21 mouse cellular contexts compared by ENCODE assay signal in genomic region chr17:45143043-45143442, GRCm38 (mm10).
DNase-seq lines count a peak whose midpoint lies in the region; ATAC-seq and TF ChIP-seq lines count a peak whose summit lies in the region.
"Had no signal": no experiment of that assay in that cellular context is flagged by ENCODE, and none has a peak within 500 bp of the region (broad histone marks: within the 10 kb centered on the region; RNA-seq: fewer than 3 reads in every experiment).

No protein-coding gene starts in this region.

- no peaks in the 10 kb centered on the region for H3K4me1 ChIP-seq in forebrain, embryonic 16.5 days (replicated peaks; ENCODE audit: control insufficient read depth, insufficient read depth, low read length)
- no peaks in the 10 kb centered on the region for H3K4me1 ChIP-seq in forebrain, embryonic 11.5 days (replicated peaks; ENCODE audit: control insufficient read depth, insufficient read depth, low read length)
- 0 out of 2 replicates have a peak, but pooled peaks cover under 1% of the 10 kb centered on the region for H3K4me1 ChIP-seq in kidney, embryonic 14.5 days (ENCODE audit: control insufficient read depth, insufficient read depth, low read length)
- H3K4me1 ChIP-seq in midbrain, postnatal 0 days (ENCODE audit: insufficient read depth, low read length): no peaks in the 10 kb centered on the region
- H3K4me1 ChIP-seq in midbrain, embryonic 16.5 days (ENCODE audit: control insufficient read depth, insufficient read depth, low read length): no peaks in the 10 kb centered on the region
- H3K4me1 ChIP-seq: forebrain, embryonic 13.5 days; hindbrain, embryonic 10.5 days; midbrain, embryonic 10.5 days had no signal

- H3K36me3 ChIP-seq in forebrain, embryonic 16.5 days (ENCODE audit: control insufficient read depth, insufficient read depth): no peaks in the 10 kb centered on the region
- no peaks in the 10 kb centered on the region for H3K36me3 ChIP-seq in forebrain, embryonic 11.5 days (ENCODE audit: control insufficient read depth, insufficient read depth, low read length)
- H3K36me3 ChIP-seq in kidney, embryonic 14.5 days (ENCODE audit: control insufficient read depth, insufficient read depth, low read length): no peaks in the 10 kb centered on the region
- H3K36me3 ChIP-seq in midbrain, postnatal 0 days (ENCODE audit: insufficient read depth, low read length): no peaks in the 10 kb centered on the region
- H3K36me3 ChIP-seq in midbrain, embryonic 16.5 days (ENCODE audit: control insufficient read depth, insufficient read depth, low read length): no peaks in the 10 kb centered on the region
- H3K36me3 ChIP-seq: hindbrain, embryonic 10.5 days; midbrain, embryonic 10.5 days had no signal

- H3K27ac ChIP-seq in forebrain, embryonic 16.5 days (ENCODE audit: low read length): no peak overlapping the region
- no peak overlapping the region for H3K27ac ChIP-seq in forebrain, embryonic 11.5 days (ENCODE audit: low read depth, low read length)
- no peak overlapping the region for H3K27ac ChIP-seq in kidney, embryonic 14.5 days (ENCODE audit: low read depth, low read length)
- no peak overlapping the region for H3K27ac ChIP-seq in layer of hippocampus, adult 2 months
- H3K27ac ChIP-seq in midbrain, postnatal 0 days (ENCODE audit: low read depth, low read length): no peak overlapping the region
- no peak overlapping the region for H3K27ac ChIP-seq in midbrain, embryonic 16.5 days (ENCODE audit: low read length)
- H3K27ac ChIP-seq: forebrain, embryonic 13.5 days; hindbrain, embryonic 10.5 days; midbrain, embryonic 10.5 days had no signal

- 65% methylated on average over 6 of the region's 6 CpGs for WGBS in forebrain, embryonic 16.5 days
- WGBS in forebrain, embryonic 11.5 days: 86% methylated on average over 6 of the region's 6 CpGs
- WGBS in kidney, embryonic 14.5 days: 76% methylated on average over 6 of the region's 6 CpGs
- 77% methylated on average over 6 of the region's 6 CpGs for whole genome bisulfite sequencing in midbrain, postnatal 0 days
- 84% methylated on average over 6 of the region's 6 CpGs for WGBS in midbrain, embryonic 16.5 days

- peak; percentile 56 for TF ChIP-seq CTCF in layer of hippocampus, adult 2 months (conservative IDR thresholded peaks at IDR 0.05)
- peak; percentile 36 for TF ChIP-seq CTCF in midbrain, postnatal 0 days (IDR thresholded peaks at IDR 0.05)

- no peak overlapping the region for H3K4me3 ChIP-seq in forebrain, embryonic 16.5 days (replicated peaks; ENCODE audit: low read length)
- H3K4me3 ChIP-seq in forebrain, embryonic 11.5 days (ENCODE audit: low read depth, low read length): no peak overlapping the region
- no peak overlapping the region for H3K4me3 ChIP-seq in kidney, embryonic 14.5 days (ENCODE audit: low read length)
- H3K4me3 ChIP-seq in layer of hippocampus, adult 2 months: no peak overlapping the region
- no peak overlapping the region for H3K4me3 ChIP-seq in midbrain, postnatal 0 days (ENCODE audit: low read depth, low read length)
- H3K4me3 ChIP-seq in midbrain, embryonic 16.5 days (ENCODE audit: low read depth, low read length): no peak overlapping the region
- H3K4me3 ChIP-seq: forebrain, embryonic 13.5 days; hindbrain, embryonic 10.5 days; midbrain, embryonic 10.5 days had no signal

- no peaks in the 10 kb centered on the region for H3K27me3 ChIP-seq in forebrain, embryonic 16.5 days (replicated peaks; ENCODE audit: control insufficient read depth, insufficient read depth, low read length)
- H3K27me3 ChIP-seq in forebrain, embryonic 11.5 days (ENCODE audit: control insufficient read depth, insufficient read depth, low read length): no peaks in the 10 kb centered on the region
- no peaks in the 10 kb centered on the region for H3K27me3 ChIP-seq in kidney, embryonic 14.5 days (ENCODE audit: control insufficient read depth, insufficient read depth, low read length)
- H3K27me3 ChIP-seq in midbrain, postnatal 0 days (ENCODE audit: insufficient read depth, low read length): no peaks in the 10 kb centered on the region
- no peaks in the 10 kb centered on the region for H3K27me3 ChIP-seq in midbrain, embryonic 16.5 days (ENCODE audit: control insufficient read depth, insufficient read depth, low read depth, low read length)
- H3K27me3 ChIP-seq: forebrain, embryonic 13.5 days had no signal

- ATAC-seq in forebrain, embryonic 16.5 days: peak; percentile 45; the same call in 1 of the 2 replicates
- no peak for ATAC-seq in forebrain, embryonic 11.5 days (replicated peaks; ENCODE audit: low FRiP score)
- no peak for ATAC-seq in kidney, embryonic 14.5 days (ENCODE audit: low FRiP score, low TSS enrichment)
- no peak for ATAC-seq in midbrain, postnatal 0 days (ENCODE audit: low FRiP score)
- no peak for ATAC-seq in midbrain, embryonic 16.5 days
- ATAC-seq: CD4-positive, CD25-positive, alpha-beta regulatory T cell, adult 4 months; forebrain, embryonic 13.5 days had no signal

- H3K9ac ChIP-seq in forebrain, embryonic 16.5 days (replicated peaks; ENCODE audit: low read depth, low read length): no peak overlapping the region
- no peak overlapping the region for H3K9ac ChIP-seq in forebrain, embryonic 11.5 days (ENCODE audit: low read length)
- no peak overlapping the region for H3K9ac ChIP-seq in kidney, embryonic 14.5 days (ENCODE audit: low read depth, low read length)
- no peak overlapping the region for H3K9ac ChIP-seq in midbrain, postnatal 0 days (replicated peaks; ENCODE audit: low read length, poor library complexity, severe bottlenecking)
- no peak overlapping the region for H3K9ac ChIP-seq in midbrain, embryonic 16.5 days (ENCODE audit: low read depth, low read length)
- H3K9ac ChIP-seq: forebrain, embryonic 13.5 days had no signal

- H3K9me3 ChIP-seq in forebrain, embryonic 16.5 days (ENCODE audit: control insufficient read depth, low read length): no peaks in the 10 kb centered on the region
- no peaks in the 10 kb centered on the region for H3K9me3 ChIP-seq in forebrain, embryonic 11.5 days (ENCODE audit: control insufficient read depth, low read length)
- no peaks in the 10 kb centered on the region for H3K9me3 ChIP-seq in kidney, embryonic 14.5 days (ENCODE audit: control insufficient read depth, low read length)
- no peaks in the 10 kb centered on the region for H3K9me3 ChIP-seq in midbrain, postnatal 0 days (ENCODE audit: low read length)
- H3K9me3 ChIP-seq in midbrain, embryonic 16.5 days (replicated peaks; ENCODE audit: control insufficient read depth, low read length, poor library complexity, severe bottlenecking): no peaks in the 10 kb centered on the region
- H3K9me3 ChIP-seq: forebrain, embryonic 13.5 days; hindbrain, embryonic 10.5 days; midbrain, embryonic 10.5 days had no signal

- H3K4me2 ChIP-seq in forebrain, embryonic 16.5 days (ENCODE audit: low read length): no peak overlapping the region
- H3K4me2 ChIP-seq in forebrain, embryonic 11.5 days (ENCODE audit: low read depth, low read length, severe bottlenecking): no peak overlapping the region
- H3K4me2 ChIP-seq in kidney, embryonic 14.5 days (replicated peaks; ENCODE audit: low read depth, low read length): no peak overlapping the region
- H3K4me2 ChIP-seq in midbrain, postnatal 0 days (ENCODE audit: low read depth, low read length, poor library complexity, severe bottlenecking): no peak overlapping the region
- H3K4me2 ChIP-seq in midbrain, embryonic 16.5 days (ENCODE audit: low read length): no peak overlapping the region
- H3K4me2 ChIP-seq: forebrain, embryonic 13.5 days; heart, embryonic 11.5 days; liver, embryonic 11.5 days had no signal

- no peak for DNase-seq in forebrain, embryonic 11.5 days (ENCODE audit: low spot score)
- DNase-seq in kidney, adult 18-20 months: peak; percentile 44
- DNase-seq in layer of hippocampus, adult 2 months (ENCODE audit: low spot score in 2 of 2): no peak
- no peak for DNase-seq in layer of hippocampus, adult 18-20 months (ENCODE audit: low spot score in 2 of 2)
- peak; percentile 29 for DNase-seq in midbrain, postnatal 0 days (ENCODE audit: low spot score)
- DNase-seq: adrenal gland, postnatal 25 days; cerebellum, postnatal 14 days; gastrocnemius, postnatal 10 days; heart, postnatal 10 days; lung, adult 18-20 months; thymus, adult 2 months; thymus, postnatal 4 days had no signal

Comparison
In these comparisons a context has a peak if more than half of its experiments do, and no peak if none do; other contexts are left out.
1. DNase-seq: peak in kidney, adult 18-20 months (single experiment) and midbrain, postnatal 0 days (single experiment); none in forebrain, embryonic 11.5 days (single experiment), layer of hippocampus, adult 2 months (0 of 2) and layer of hippocampus, adult 18-20 months (0 of 2).